Mouse (Mus musculus) midbrain, embryonic 10.5 days (tissue): ENCODE results near the gene Arnt2. TPM values are rescaled to one million over a fixed set of nuclear protein-coding genes. Genes with fewer than 3 reads are reported as not detected.

Source experiments
- DNase-seq: peaks from one replicate; pipeline ENCODE4 v3.0.0-alpha.2; 2017; ENCODE audit warnings: low spot score
- H3K27ac ChIP-seq: fragments of 300-500 bp; sonication (generic); replicated peaks from 2 replicates; pipeline ENCODE4 v1.5.1; 2016; ENCODE audit warnings: mild to moderate bottlenecking
- H3K27me3 ChIP-seq: fragments of 300-500 bp; sonication (generic); 2 replicates; pipeline ENCODE4 v1.6.1; 2016; ENCODE audit warnings: low read depth, mild to moderate bottlenecking; ENCODE audit not compliant: poor library complexity, severe bottlenecking
- H3K36me3 ChIP-seq: fragments of 300-500 bp; sonication (generic); 2 replicates; pipeline ENCODE4 v1.6.1; 2016; ENCODE audit warnings: mild to moderate bottlenecking, moderate library complexity
- H3K4me1 ChIP-seq: fragments of 300-500 bp; sonication (generic); 2 replicates; pipeline ENCODE4 v1.6.1; 2016
- H3K4me3 ChIP-seq: fragments of 300-500 bp; sonication (generic); 2 replicates; pipeline ENCODE4 v1.5.1; 2016; ENCODE audit warnings: mild to moderate bottlenecking, moderate library complexity
- H3K9me3 ChIP-seq: fragments of 300-500 bp; sonication (generic); replicated peaks from 2 replicates; pipeline ENCODE4 v1.6.1; 2016; ENCODE audit warnings: mild to moderate bottlenecking
- WGBS: fragments of 180-500 bp; shearing (Covaris S2); methylation state at CpG from one replicate; pipeline ENCODE4 v1.1.7; 2016; 5-methylcytosine and 5-hydroxymethylcytosine counted together
- polyA plus RNA-seq: library from polyadenylated mRNA; unstranded; fragments of >200 nt; fragmentation: Nextera tagmentation; extraction: Ambion mirVana; gene quantifications from 2 replicates; pipeline ENCODE4 v1.2.1, GENCODE M21; 2016

The Arnt2 gene
- polyA plus RNA-seq, 1 experiment from 2014 or later: 24.0 TPM

DNA sequence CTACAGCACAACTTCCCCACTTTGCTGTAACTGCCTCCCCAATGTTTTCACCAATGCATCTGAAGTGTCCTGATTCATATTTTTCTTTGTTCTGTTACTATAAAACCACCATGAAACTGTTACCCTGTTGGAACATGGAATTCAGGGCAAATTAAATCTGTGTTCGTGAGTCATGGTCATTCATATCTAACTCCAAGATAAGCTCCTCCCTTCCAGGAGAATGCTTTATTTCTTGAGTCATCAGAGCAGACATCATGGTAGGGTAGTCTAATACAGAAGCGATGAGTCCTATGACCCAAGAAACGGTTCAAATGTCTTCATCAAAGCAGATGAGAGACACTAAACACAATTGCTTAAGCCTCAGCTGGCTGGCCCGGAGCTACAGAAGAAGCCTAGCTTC is 25.2 kb downstream of the Arnt2 start:
- no peaks in the 10 kb centered on the region for H3K27me3 ChIP-seq
- 91% methylated on average over 4 of the region's 4 CpGs for WGBS
- peaks cover 17% of the 10 kb centered on the region; the same call in 1 of the 2 replicates for H3K36me3 ChIP-seq
- DNase-seq: no peak
- H3K4me3 ChIP-seq: no peak overlapping the region
- H3K27ac ChIP-seq: no peak overlapping the region
- no peaks in the 10 kb centered on the region for H3K4me1 ChIP-seq
- no peaks in the 10 kb centered on the region for H3K9me3 ChIP-seq

DNA sequence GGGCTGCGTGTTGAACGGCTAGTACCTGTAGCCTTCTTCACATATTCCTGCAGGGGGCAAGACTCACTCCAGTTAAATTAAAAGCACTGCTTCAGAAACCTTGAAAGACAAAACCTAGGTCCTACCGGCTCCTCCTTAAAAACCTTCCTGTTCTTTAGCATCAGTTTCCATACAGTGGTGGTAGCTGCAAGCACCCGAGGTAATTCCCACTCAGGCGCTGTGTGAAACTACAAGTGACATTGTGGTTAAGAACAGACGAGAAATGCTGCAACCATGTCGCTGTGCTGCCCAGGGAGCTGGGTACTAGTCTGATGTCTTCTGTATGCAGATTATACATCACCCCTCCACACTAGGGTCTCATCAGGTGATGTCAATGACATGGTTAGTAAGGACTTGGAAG is 25.9 kb downstream of the Arnt2 start:
- Histone ChIP-seq H3K36me3 (peaks cover 17% of the 10 kb centered on the region; the same call in 1 of the 2 replicates), H3K27ac (no peak overlapping the region), H3K9me3 (no peaks in the 10 kb centered on the region), H3K4me1 (peaks cover 2% of the 10 kb centered on the region; the same call in 1 of the 2 replicates), H3K27me3 (no peaks in the 10 kb centered on the region), H3K4me3 (no peak overlapping the region)
- no peak for DNase-seq
- 94% methylated on average over 7 of the region's 7 CpGs for WGBS

DNA sequence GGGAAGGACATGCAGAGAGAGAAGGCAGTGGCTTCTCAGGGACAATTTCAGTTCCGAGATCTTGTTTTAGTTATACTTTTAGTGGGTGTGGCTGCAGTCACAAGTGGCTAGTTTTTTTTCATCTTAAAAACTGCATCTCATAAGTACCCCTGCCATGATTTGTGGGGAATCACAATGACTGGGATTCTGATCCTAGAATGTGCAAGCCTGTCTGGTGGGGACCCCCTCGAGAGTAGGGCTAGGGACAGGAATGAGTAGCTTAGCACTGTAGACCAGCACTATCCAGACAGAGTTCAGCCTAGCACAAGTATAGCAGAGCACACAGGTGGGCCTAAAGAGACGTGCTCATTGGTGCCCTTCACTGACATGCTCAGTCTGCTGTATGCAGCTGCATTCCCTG is 27.6 kb downstream of the Arnt2 start:
- H3K4me1 ChIP-seq: peaks cover 8% of the 10 kb centered on the region; the same call in 1 of the 2 replicates
- WGBS: 89% methylated on average over 3 of the region's 3 CpGs
- H3K27me3 ChIP-seq: no peaks in the 10 kb centered on the region
- no peaks in the 10 kb centered on the region for H3K9me3 ChIP-seq
- peaks cover 17% of the 10 kb centered on the region; the same call in 1 of the 2 replicates for H3K36me3 ChIP-seq
- no peak overlapping the region for H3K4me3 ChIP-seq
- H3K27ac ChIP-seq: no peak overlapping the region
- no peak for DNase-seq

DNA sequence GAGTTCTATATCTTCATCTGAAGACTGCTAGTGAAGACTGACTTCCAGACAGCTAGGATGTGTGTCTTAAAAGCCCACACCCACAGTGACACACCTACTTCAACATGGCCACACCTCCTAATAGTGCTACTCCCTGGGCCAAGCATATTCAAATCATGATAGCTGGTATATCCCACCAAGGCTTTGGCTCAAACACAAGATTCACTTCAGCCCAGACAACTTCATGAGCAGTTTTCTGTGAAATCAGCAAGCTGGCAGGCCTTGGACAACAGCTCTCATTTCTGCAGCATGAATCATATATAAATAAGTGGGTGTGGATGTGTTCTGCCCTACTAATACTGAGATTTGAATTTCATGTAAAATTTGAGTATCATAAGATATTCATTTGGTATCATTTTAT is 29.2 kb downstream of the Arnt2 start:
- H3K27me3 ChIP-seq: no peaks in the 10 kb centered on the region
- H3K36me3 ChIP-seq: peaks cover 17% of the 10 kb centered on the region; the same call in 1 of the 2 replicates
- no peaks in the 10 kb centered on the region for H3K9me3 ChIP-seq
- peaks cover 8% of the 10 kb centered on the region; the same call in 1 of the 2 replicates for H3K4me1 ChIP-seq
- DNase-seq: no peak
- no peak overlapping the region for H3K27ac ChIP-seq
- no peak overlapping the region for H3K4me3 ChIP-seq

DNA sequence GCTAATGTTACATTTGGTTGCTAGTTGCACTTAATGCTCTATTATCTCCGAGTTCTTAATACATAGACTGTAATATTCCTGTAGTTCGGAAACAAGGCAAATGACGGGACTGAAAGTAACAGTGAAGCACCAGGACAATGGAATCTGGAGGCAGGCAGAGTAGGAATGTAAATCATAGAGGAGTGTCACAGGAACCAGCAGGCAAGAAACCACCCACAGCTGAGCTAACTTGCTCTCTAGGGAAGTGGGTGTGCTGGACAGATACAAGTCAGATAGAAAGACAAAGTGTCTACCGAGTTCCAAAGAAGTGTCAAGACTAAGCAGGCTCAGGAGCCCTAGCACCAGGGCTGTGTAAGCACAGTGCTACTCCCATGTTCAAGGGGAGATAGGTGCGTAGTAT is 32.6 kb downstream of the Arnt2 start:
- 84% methylated on average over 5 of the region's 5 CpGs for WGBS
- H3K9me3 ChIP-seq: no peaks in the 10 kb centered on the region
- DNase-seq: no peak
- peaks cover 8% of the 10 kb centered on the region; the same call in 1 of the 2 replicates for H3K4me1 ChIP-seq
- H3K4me3 ChIP-seq: no peak overlapping the region
- no peak overlapping the region for H3K27ac ChIP-seq
- peaks cover 11% of the 10 kb centered on the region; the same call in 1 of the 2 replicates for H3K36me3 ChIP-seq
- no peaks in the 10 kb centered on the region for H3K27me3 ChIP-seq

DNA sequence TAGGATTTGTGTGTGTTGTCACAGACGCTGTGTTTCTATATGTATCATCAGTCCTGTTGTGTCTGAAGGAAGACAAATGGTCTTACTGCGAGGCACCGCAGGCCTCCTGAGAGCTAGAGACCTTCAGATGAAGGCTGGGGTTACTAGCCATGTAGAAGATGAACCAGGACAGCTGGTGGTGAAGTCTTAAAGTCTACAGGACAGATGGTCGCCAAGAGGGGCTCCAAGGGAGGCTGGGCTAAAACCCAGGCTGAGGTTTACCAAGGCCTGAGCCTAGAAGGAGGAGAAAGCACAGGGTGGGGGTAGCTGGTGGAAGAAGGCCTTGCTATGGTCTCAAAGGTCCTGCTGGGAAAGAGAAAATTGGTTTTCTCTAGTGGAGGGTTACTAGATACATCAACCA is 36.3 kb downstream of the Arnt2 start:
- no peaks in the 10 kb centered on the region for H3K27me3 ChIP-seq
- no peak for DNase-seq
- H3K4me3 ChIP-seq: no peak overlapping the region
- peaks cover 8% of the 10 kb centered on the region; the same call in 1 of the 2 replicates for H3K36me3 ChIP-seq
- 91% methylated on average over 4 of the region's 4 CpGs for WGBS
- H3K27ac ChIP-seq: no peak overlapping the region
- no peaks in the 10 kb centered on the region for H3K9me3 ChIP-seq
- H3K4me1 ChIP-seq: peaks cover 3% of the 10 kb centered on the region; the same call in 1 of the 2 replicates

DNA sequence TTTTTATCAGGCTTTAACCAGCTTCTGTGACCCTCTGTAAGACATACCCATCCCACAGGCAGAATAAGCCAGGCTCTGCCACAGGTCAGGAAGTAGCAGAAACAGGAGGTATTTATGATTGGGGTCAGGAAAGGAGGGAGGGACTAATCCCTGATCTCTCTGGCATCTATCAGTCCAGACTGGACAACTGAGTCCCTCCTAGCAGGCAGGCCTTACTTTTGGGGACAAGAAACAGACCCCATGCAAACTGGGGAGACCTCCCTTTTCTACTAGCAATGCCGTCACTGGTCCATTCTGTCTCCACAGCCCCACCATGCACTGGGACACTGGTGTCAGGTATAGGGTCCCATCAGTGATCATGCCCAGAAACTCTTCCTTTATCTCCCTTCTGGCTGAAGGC is 37.1 kb downstream of the Arnt2 start:
- DNase-seq: no peak
- peaks cover 3% of the 10 kb centered on the region; the same call in 1 of the 2 replicates for H3K4me1 ChIP-seq
- peaks cover 8% of the 10 kb centered on the region; the same call in 1 of the 2 replicates for H3K36me3 ChIP-seq
- no peaks in the 10 kb centered on the region for H3K27me3 ChIP-seq
- H3K9me3 ChIP-seq: no peaks in the 10 kb centered on the region
- 100% methylated on average over 1 of the region's 1 CpGs for WGBS
- H3K27ac ChIP-seq: no peak overlapping the region
- no peak overlapping the region for H3K4me3 ChIP-seq

DNA sequence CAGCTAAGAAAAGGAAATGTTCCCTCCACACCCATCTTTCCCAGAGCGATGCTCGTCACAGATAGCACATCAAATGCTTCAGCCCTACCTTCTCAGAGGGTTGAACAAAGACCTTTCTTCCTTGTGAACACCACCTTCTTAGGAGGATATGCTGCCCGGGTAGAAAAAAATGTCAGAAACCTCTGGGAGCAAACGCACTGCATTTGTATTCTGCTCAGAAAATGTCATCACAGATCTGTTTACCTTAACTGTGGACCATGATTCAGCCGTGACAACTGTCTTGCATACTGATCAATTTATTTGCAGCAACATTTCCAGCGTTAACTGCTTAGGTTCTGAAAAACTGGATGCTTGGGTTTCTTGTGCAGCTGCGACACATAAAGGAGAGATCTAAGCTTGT is 37.7 kb downstream of the Arnt2 start:
- Histone ChIP-seq H3K4me3 (no peak overlapping the region), H3K36me3 (peaks cover 8% of the 10 kb centered on the region; the same call in 1 of the 2 replicates), H3K9me3 (no peaks in the 10 kb centered on the region), H3K27me3 (no peaks in the 10 kb centered on the region), H3K27ac (no peak overlapping the region), H3K4me1 (no peaks in the 10 kb centered on the region)
- WGBS: 85% methylated on average over 7 of the region's 7 CpGs
- no peak for DNase-seq

DNA sequence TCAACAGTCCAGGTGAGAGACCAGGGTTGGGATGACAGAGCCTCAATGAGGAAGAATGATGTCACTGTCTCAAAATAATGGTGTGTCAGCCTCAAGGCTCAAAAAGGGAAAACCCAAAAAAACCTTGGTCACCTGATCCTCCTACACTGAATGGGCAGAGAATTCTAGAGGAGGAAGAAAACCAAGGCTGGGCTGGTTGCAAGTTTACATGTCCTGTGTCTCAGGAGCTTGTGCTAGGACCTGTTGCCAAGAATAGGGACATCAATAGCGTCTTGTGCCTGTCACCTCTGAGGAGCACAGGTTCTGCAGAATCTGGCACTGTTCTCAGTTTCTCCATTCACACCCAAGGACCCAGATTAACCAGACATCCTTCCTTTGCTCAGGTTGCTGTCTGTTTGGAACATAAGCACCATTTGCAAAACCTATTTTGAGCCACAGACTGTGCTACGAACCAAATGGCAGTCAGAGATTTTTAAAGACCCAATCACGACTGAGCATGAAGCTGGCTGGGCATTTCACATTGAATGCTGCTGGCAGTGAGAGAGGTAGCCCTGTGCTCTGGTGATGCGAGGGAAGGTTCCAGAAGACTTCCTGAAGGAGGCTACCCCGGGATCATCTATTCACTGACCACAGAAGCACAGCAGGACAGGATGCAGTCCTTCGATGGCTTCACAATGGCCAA is 38.9 kb downstream of the Arnt2 start:
- no peak for DNase-seq
- no peak overlapping the region for H3K27ac ChIP-seq
- 83% methylated on average over 6 of the region's 6 CpGs for WGBS

DNA sequence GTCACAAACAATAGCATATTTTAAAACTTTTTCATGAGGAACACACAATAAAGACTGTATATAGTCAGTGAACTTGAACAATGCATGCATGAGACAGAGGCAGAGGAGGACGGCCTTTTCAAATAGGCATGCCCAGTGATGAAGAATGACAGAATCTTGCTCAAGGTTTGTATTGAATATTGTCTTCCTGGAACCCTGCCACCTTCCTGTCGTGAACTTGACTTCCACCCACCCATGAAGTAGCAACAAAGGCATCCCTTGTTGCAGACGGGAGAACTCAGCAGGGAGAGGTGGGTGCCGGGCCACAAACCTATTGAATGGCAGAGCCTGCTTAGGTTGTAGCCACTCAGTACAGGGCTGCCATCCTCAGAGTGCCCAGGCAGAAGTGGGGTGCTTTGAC is 43.7 kb downstream of the Arnt2 start:
- peaks cover 16% of the 10 kb centered on the region for H3K4me1 ChIP-seq
- no peaks in the 10 kb centered on the region for H3K27me3 ChIP-seq
- WGBS: 79% methylated on average over 4 of the region's 4 CpGs
- no peak overlapping the region for H3K27ac ChIP-seq
- no peak overlapping the region for H3K4me3 ChIP-seq
- H3K36me3 ChIP-seq: peaks cover 26% of the 10 kb centered on the region
- H3K9me3 ChIP-seq: no peaks in the 10 kb centered on the region
- DNase-seq: no peak

More for the DNA sequence above, 38.9 kb downstream of the Arnt2 start:
- peaks cover 19% of the 10 kb centered on the region for H3K36me3 ChIP-seq
- H3K4me1 ChIP-seq: no peaks in the 10 kb centered on the region
- H3K9me3 ChIP-seq: no peaks in the 10 kb centered on the region
- H3K27me3 ChIP-seq: no peaks in the 10 kb centered on the region
- H3K4me3 ChIP-seq: no peak overlapping the region

DNA sequence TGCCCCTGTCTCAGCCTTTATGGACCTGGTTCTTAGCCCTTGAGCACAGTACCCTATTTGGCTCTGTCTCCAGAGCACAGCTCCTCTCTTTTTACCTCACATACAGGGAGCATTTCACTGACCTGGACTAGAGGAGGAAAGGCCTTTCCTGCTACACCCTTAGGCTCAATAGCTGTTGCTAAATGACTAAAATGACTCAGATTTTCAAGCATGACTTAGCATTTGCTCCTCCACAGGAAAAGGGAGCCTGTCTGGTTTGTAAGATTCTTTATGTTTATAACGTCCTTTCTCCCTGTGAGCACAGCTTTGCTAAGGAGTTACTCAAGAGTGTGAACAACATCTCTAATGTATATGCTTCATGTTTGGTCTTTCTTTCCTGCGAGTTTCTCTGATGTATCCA is 47.3 kb downstream of the Arnt2 start:
- Histone ChIP-seq H3K9me3 (no peaks in the 10 kb centered on the region), H3K4me1 (peaks cover 19% of the 10 kb centered on the region), H3K27me3 (no peaks in the 10 kb centered on the region), H3K4me3 (no peak overlapping the region), H3K27ac (no peak overlapping the region), H3K36me3 (peaks cover 59% of the 10 kb centered on the region)
- DNase-seq: no peak
- WGBS: 64% methylated on average over 2 of the region's 2 CpGs

DNA sequence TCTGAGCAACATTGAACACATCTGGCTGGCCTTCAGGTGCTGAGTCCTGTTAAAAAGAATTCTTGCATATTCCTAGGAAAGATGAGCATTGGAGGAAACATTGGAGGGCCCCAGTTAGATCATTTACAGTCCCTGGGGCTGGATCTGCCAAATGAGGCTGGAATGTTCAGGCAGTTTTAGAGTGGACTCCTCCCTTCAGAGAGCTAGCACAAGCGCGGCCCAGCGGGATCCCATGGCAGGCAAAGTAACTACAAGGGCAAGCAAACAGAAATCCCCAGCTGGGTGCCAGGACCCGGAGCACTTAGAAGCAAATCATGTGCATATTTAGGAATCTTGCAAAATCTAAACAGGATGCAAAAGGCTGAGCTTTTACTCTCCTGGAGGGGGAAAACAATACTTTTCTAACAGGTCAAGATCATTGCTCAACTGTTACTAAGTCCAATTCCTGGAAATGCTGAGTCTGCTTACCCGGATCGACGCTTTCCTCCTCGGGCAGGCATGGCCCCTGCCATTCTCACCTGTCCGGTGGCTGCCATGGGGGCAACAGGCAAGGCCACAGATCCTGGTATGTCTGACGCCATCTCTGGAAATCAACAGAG is 48.8 kb downstream of the Arnt2 start:
- Histone ChIP-seq H3K4me1 (peaks cover 19% of the 10 kb centered on the region), H3K27me3 (no peaks in the 10 kb centered on the region), H3K4me3 (no peak overlapping the region), H3K9me3 (no peaks in the 10 kb centered on the region), H3K36me3 (peaks cover 51% of the 10 kb centered on the region), H3K27ac (no peak overlapping the region)
- WGBS: 82% methylated on average over 10 of the region's 10 CpGs
- peak; percentile 25 for DNase-seq

DNA sequence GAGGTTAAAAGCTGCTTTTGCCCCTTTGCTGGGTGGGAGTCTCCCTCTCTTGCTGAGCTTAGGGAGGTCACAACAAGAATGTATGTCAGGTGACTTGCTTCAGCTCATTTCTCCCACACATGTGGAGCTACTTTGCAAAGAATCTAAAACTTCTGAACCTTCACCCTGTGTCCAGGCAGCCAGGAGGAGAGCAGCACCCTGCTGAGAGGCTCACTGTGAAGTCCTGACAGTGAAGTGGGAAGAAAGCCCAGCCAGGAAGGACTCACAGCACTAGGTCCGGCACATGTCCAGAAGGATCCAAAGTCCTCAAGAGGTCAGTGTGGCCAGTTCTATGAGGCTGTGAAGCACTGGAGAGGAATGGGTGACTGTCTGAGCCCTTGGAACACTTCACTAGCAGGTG is 51.5 kb downstream of the Arnt2 start:
- peaks cover 49% of the 10 kb centered on the region for H3K36me3 ChIP-seq
- 78% methylated on average over 1 of the region's 1 CpGs for WGBS
- peaks cover 6% of the 10 kb centered on the region for H3K4me1 ChIP-seq
- no peaks in the 10 kb centered on the region for H3K9me3 ChIP-seq
- H3K27ac ChIP-seq: no peak overlapping the region
- H3K4me3 ChIP-seq: no peak overlapping the region
- no peaks in the 10 kb centered on the region for H3K27me3 ChIP-seq
- no peak for DNase-seq
